Mouse (Mus musculus) liver, adult 2 months (tissue): ENCODE data around the gene Olfr1138. TPM values are rescaled to one million over a fixed set of nuclear protein-coding genes. Genes with fewer than 3 reads are reported as not detected.

Source experiments
- DNase-seq: peaks from one replicate; pipeline ENCODE4 v3.0.0-alpha.2; 2011; ENCODE audit warnings: low read depth, low spot score; ENCODE audit errors: extremely low read depth
- H3K27ac ChIP-seq: fragments of 200-500 bp; replicated peaks from 2 replicates; pipeline ENCODE4 v1.5.1; 2012; ENCODE audit warnings: low read depth, mild to moderate bottlenecking, control low read depth, inconsistent platforms, low read length; ENCODE audit not compliant: insufficient read depth
- H3K27me3 ChIP-seq: fragments of 200-500 bp; 2 replicates; pipeline ENCODE4 v1.6.1; 2012; ENCODE audit warnings: mild to moderate bottlenecking, moderate library complexity, low read length, inconsistent platforms; ENCODE audit not compliant: control insufficient read depth, insufficient read depth
- H3K36me3 ChIP-seq: fragments of 200-500 bp; 2 replicates; pipeline ENCODE4 v1.6.1; 2012; ENCODE audit warnings: low read length, inconsistent platforms; ENCODE audit not compliant: control insufficient read depth, insufficient read depth
- H3K4me1 ChIP-seq: fragments of 200-500 bp; 2 replicates; pipeline ENCODE4 v1.6.1; 2011; ENCODE audit warnings: low read length; ENCODE audit not compliant: control insufficient read depth, insufficient read depth
- H3K4me3 ChIP-seq: fragments of 200-500 bp; 2 replicates; pipeline ENCODE4 v1.5.1; 2011; ENCODE audit warnings: low read depth, mild to moderate bottlenecking, control low read depth, low read length, moderate library complexity; ENCODE audit not compliant: insufficient read depth
- H3K79me2 ChIP-seq: fragments of 200-500 bp; 2 replicates; pipeline ENCODE4 v1.6.1; 2012; ENCODE audit warnings: inconsistent platforms, mild to moderate bottlenecking, low read length, moderate library complexity; ENCODE audit not compliant: control insufficient read depth, insufficient read depth
- H3K9ac ChIP-seq: fragments of 200-500 bp; 2 replicates; pipeline ENCODE4 v1.6.1; 2012; ENCODE audit warnings: low read depth, mild to moderate bottlenecking, control low read depth, inconsistent platforms, low read length
- CTCF ChIP-seq: fragments of 200-500 bp; IDR thresholded peaks from 2 replicates; pipeline ENCODE4 v1.5.1; 2011; ENCODE audit warnings: low read depth, low read length, control low read depth
- POLR2A ChIP-seq: fragments of 200-500 bp; IDR thresholded peaks from 2 replicates; pipeline ENCODE4 v1.6.1; 2011; ENCODE audit warnings: low read length, control low read depth; ENCODE audit not compliant: insufficient read depth; ENCODE audit errors: extremely low read depth
- WGBS: fragments of 180-500 bp; shearing (Covaris S2); methylation state at CpG from one replicate; pipeline ENCODE4 v1.1.7; 2018; 5-methylcytosine and 5-hydroxymethylcytosine counted together
- polyA plus RNA-seq: library from polyadenylated mRNA; depleted of rRNA; stranded (reverse); fragments of >200 nt; gene quantifications from 2 replicates; pipeline ENCODE4 v1.2.3, GENCODE M21; 2012; rRNA removed
- total RNA-seq: library from RNA; depleted of rRNA; stranded (reverse); fragments of >200 nt; gene quantifications from 2 replicates; pipeline ENCODE4 v1.2.3, GENCODE M21; 2014; rRNA removed

The Olfr1138 gene
- total RNA-seq (not detected in 2 replicates), polyA plus RNA-seq (not detected in 2 replicates)

DNA sequence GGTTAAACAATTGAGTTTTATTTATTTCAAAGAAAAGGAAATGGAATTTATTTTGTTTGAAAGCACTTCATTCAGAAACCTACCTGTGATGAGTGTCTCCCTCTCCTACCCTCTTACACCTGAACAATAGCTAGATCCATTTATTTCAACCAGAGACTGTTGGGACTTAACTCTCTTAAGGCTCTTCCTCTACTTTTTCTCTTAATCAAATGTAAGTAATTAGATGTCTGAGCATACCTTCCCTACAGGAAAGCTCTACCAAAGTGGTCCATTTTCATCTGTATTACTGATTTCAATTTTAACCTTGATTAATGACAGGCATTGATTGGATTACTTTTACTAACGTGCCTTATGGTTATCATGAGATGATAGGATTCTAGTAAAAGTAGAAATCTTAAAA is at the start of gene Olfr1138:
Olfr1138 (minus strand) TSS at position 101 of the 400 bp plus-strand sequence.
- no peak within 1 kb of the TSS for H3K4me3 ChIP-seq
- no peaks in the 10 kb centered on the region for H3K4me1 ChIP-seq
- TF ChIP-seq POLR2A, result no peak
- TF ChIP-seq CTCF, result no peak
- H3K27me3 ChIP-seq, result no peaks in the 10 kb centered on the region
- H3K79me2 ChIP-seq, result no peaks in the 10 kb centered on the region
- H3K27ac ChIP-seq, result no peak within 1 kb of the TSS
- 72% methylated on average over 1 of the region's 1 CpGs for WGBS
- DNase-seq, result no peak
- no peak within 1 kb of the TSS for H3K9ac ChIP-seq
- no peaks in the 10 kb centered on the region for H3K36me3 ChIP-seq

DNA sequence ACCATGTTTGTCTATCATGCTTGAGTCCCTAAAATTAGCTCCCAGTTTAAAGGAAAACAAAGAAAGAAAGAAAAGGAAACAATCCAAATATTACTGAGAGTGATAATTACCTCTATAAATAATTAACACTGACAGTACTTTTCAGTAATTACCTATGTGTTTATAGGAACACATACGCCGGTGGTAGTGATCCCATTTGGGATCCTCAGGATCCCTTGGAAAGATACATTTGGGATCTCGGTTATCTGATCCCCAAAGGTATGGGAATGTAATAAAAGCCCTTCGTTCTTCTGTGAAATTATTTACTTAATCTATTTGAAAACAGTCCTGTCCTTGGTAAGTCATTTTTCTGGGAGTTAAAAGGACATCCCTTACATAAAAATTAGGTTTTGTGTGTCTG is 39.4 kb upstream of the Olfr1138 start, which contains the start of gene Olfr152:
Olfr152 (plus strand) TSS at position 301 of the 400 bp plus-strand sequence.
- no peaks in the 10 kb centered on the region for H3K36me3 ChIP-seq
- H3K4me3 ChIP-seq, result no peak within 1 kb of the TSS
- no peak within 1 kb of the TSS for H3K9ac ChIP-seq
- no peak for TF ChIP-seq CTCF
- no peak for TF ChIP-seq POLR2A
- no peak within 1 kb of the TSS for H3K27ac ChIP-seq
- WGBS, result 74% methylated on average over 4 of the region's 4 CpGs
- DNase-seq, result no peak
- no peaks in the 10 kb centered on the region for H3K4me1 ChIP-seq
- no peaks in the 10 kb centered on the region for H3K27me3 ChIP-seq
- H3K79me2 ChIP-seq, result no peaks in the 10 kb centered on the region

DNA sequence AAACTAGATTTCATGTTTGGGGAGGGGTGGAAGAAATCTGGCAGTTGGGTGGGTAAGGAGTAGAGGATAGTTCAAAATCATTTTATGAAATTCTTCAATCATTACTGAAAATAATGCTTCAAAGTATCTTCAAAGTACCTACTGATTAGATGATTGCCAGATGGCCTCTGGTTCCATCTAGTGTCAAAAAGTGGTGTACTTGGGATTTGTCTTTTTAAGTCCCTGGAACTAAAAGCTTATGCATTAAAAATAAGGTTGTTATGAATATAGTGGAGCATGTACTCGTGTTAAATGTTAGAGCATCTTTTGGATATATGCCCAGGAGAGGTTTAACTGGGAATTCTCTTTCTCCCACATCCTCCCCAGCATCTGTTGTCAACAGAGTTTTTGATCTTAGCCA is 36.4 kb upstream of the Olfr1138 start:
- H3K79me2 ChIP-seq, result no peaks in the 10 kb centered on the region
- no peaks in the 10 kb centered on the region for H3K36me3 ChIP-seq
- H3K4me1 ChIP-seq, result no peaks in the 10 kb centered on the region
- no peak for TF ChIP-seq CTCF
- TF ChIP-seq POLR2A, result no peak
- WGBS, result 36% methylated on average over 1 of the region's 1 CpGs
- peak; percentile 3 for DNase-seq
- H3K9ac ChIP-seq, result no peak overlapping the region
- no peak overlapping the region for H3K27ac ChIP-seq
- no peaks in the 10 kb centered on the region for H3K27me3 ChIP-seq
- no peak overlapping the region for H3K4me3 ChIP-seq

DNA sequence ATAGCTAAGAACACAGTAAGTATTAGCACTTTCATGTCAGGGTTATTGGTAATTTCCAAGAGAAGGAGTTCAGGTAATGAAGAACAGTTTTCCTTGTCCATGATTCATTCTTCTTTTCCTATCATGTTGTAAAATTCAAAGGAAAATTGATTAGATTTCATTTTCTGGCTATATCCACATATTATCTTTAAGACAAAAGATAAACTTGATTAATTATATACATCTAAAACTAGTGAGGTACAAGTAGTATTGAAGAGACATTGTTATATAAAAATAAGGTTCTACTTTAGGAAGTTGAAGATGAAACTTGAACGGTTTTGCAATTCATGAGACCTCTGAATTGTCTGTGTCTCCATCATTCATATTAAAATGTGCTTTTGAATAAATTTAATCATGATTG is 14.1 kb upstream of the Olfr1138 start, which contains the start of gene Olfr1141:
Olfr1141 (minus strand) TSS at position 101 of the 400 bp plus-strand sequence.
- no peak for DNase-seq
- no peaks in the 10 kb centered on the region for H3K4me1 ChIP-seq
- H3K36me3 ChIP-seq, result no peaks in the 10 kb centered on the region
- no peaks in the 10 kb centered on the region for H3K27me3 ChIP-seq
- 65% methylated on average over 1 of the region's 1 CpGs for WGBS
- TF ChIP-seq CTCF, result no peak
- no peak for TF ChIP-seq POLR2A
- H3K79me2 ChIP-seq, result no peaks in the 10 kb centered on the region
- H3K9ac ChIP-seq, result no peak within 1 kb of the TSS
- H3K27ac ChIP-seq, result no peak within 1 kb of the TSS
- H3K4me3 ChIP-seq, result no peak within 1 kb of the TSS

DNA sequence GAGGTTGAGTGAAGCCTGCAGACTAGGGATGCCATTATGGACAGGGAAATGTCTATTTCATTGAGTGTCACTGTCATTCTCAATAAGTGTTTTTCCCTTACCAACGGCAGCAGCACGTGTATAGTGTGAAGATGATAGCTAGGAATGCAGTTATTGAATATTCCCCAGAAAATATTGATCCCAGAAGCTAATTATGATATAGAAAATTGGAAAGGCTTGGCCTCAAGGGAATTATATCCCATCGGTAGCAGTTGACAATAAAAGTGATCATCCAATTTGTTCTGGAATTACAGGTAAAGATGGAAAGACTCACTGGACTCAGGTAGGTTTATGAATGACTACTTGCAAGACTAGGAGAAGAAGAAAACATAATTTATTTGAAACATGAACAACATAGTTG is 3.7 kb upstream of the Olfr1138 start, which contains the start of gene Olfr1140:
Olfr1140 (plus strand) TSS at position 301 of the 400 bp plus-strand sequence.
- no peak for DNase-seq
- no peak for TF ChIP-seq CTCF
- no peak for TF ChIP-seq POLR2A
- 69% methylated on average over 3 of the region's 3 CpGs for WGBS
- H3K79me2 ChIP-seq, result no peaks in the 10 kb centered on the region
- no peak within 1 kb of the TSS for H3K27ac ChIP-seq
- H3K36me3 ChIP-seq, result no peaks in the 10 kb centered on the region
- no peak within 1 kb of the TSS for H3K9ac ChIP-seq
- H3K4me1 ChIP-seq, result no peaks in the 10 kb centered on the region
- no peaks in the 10 kb centered on the region for H3K27me3 ChIP-seq
- no peak within 1 kb of the TSS for H3K4me3 ChIP-seq

DNA sequence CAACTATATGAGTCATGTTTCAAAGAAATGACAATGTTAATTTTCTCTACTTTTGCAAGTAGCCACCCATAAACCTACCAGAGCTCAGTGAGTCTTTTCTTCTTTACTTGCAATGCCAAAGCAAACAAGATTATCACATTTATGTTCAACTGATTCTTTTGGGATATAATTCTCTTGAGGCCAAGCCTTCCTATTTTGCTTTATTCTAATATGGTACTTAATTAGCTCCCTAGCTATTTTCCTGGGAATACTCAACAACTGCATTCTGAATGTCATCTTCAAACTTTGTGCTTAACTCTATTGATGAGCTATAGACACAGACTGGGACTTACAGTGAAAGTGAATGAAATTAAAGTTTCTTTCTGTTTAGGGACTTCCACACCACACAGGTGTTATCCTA is 26.7 kb downstream of the Olfr1138 start, which contains the start of gene Olfr1137:
Olfr1137 (minus strand) TSS at position 101 of the 400 bp plus-strand sequence.
- Histone ChIP-seq H3K36me3 (no peaks in the 10 kb centered on the region), H3K9ac (no peak within 1 kb of the TSS), H3K27ac (no peak within 1 kb of the TSS), H3K4me3 (no peak within 1 kb of the TSS), H3K4me1 (no peaks in the 10 kb centered on the region), H3K79me2 (no peaks in the 10 kb centered on the region), H3K27me3 (no peaks in the 10 kb centered on the region)
- DNase-seq, result no peak
- TF ChIP-seq CTCF (no peak), POLR2A (no peak)
